Mouse (Mus musculus) naive thymus-derived CD4-positive, alpha-beta T cell, adult 2 months (primary cell): ENCODE measurements around the gene Trmt10c.
"Not testable (repeated sequence)": the region's sequence is repeated elsewhere in the genome, so short reads cannot be mapped to it uniquely, and the experiment has no call there.

Experiments used
- DNase-seq: peaks from one replicate; pipeline ENCODE4 v3.0.0-alpha.2; 2011; ENCODE audit warnings: low read depth

Trmt10c gene

GRCm38 (mm10) chr16:56037138-56038010 lies at the start of gene Trmt10c:
TSS of gene Trmt10c (minus strand) at chr16:56037819.
- peak; percentile 92 for DNase-seq

- no peak for DNase-seq
Measured at GRCm38 (mm10) chr16:56086336-56086735, 48.7 kb upstream of the Trmt10c start.

GRCm38 (mm10) chr16:56081691-56082090 lies 44.1 kb upstream of the Trmt10c start:
- DNase-seq = no peak

GRCm38 (mm10) chr16:56079419-56079818 lies 41.8 kb upstream of the Trmt10c start:
- DNase-seq = no peak

GRCm38 (mm10) chr16:56076121-56076869 lies 38.7 kb upstream of the Trmt10c start:
- DNase-seq = no peak

- DNase-seq = peak; percentile 93
Measured at GRCm38 (mm10) chr16:56075222-56076111, 37.8 kb upstream of the Trmt10c start.

GRCm38 (mm10) chr16:56074565-56074964 lies 36.9 kb upstream of the Trmt10c start:
- peak; percentile 17 for DNase-seq

- DNase-seq = no peak
Measured at GRCm38 (mm10) chr16:56074122-56074521, 36.5 kb upstream of the Trmt10c start.

GRCm38 (mm10) chr16:56073150-56073549 lies 35.5 kb upstream of the Trmt10c start:
- not testable (repeated sequence) for DNase-seq

- no peak for DNase-seq
Measured at GRCm38 (mm10) chr16:56072533-56072932, 34.9 kb upstream of the Trmt10c start.

GRCm38 (mm10) chr16:56071317-56072232 lies 34.0 kb upstream of the Trmt10c start:
- no peak for DNase-seq

- DNase-seq = peak; percentile 56
Measured at GRCm38 (mm10) chr16:56068523-56069070, 31.0 kb upstream of the Trmt10c start.

GRCm38 (mm10) chr16:56066113-56066512 lies 28.5 kb upstream of the Trmt10c start:
- DNase-seq = no peak

GRCm38 (mm10) chr16:56064334-56064990 lies 26.8 kb upstream of the Trmt10c start:
- peak; percentile 87 for DNase-seq

- DNase-seq = no peak
Measured at GRCm38 (mm10) chr16:56062981-56063380, 25.4 kb upstream of the Trmt10c start.

GRCm38 (mm10) chr16:56061995-56062594 lies 24.5 kb upstream of the Trmt10c start:
- DNase-seq = no peak

- no peak for DNase-seq
Measured at GRCm38 (mm10) chr16:56058151-56058550, 20.5 kb upstream of the Trmt10c start.

- no peak for DNase-seq
Measured at GRCm38 (mm10) chr16:56056944-56057590, 19.4 kb upstream of the Trmt10c start.

GRCm38 (mm10) chr16:56055911-56056310 lies 18.3 kb upstream of the Trmt10c start:
- no peak for DNase-seq
